Mouse (Mus musculus): Measurements from ENCODE around the gene Casq2.

- TF ChIP-seq POLR2A (IDR thresholded peaks at IDR 0.05; ENCODE audit: borderline replicate concordance, low read depth, low read length) (no peak), CTCF (IDR thresholded peaks at IDR 0.05; ENCODE audit: low read depth, low read length) (no peak)
Observed at GRCm38 (mm10) chr3:102151850-102152249, 65.6 kb downstream of the Casq2 start.

Measured in bone marrow macrophage, adult 2 months (primary cell).